Mouse (Mus musculus) liver, embryonic 18 days (tissue): ENCODE results near the gene Nfib. TPM values are rescaled to one million over a fixed set of nuclear protein-coding genes. Genes with fewer than 3 reads are reported as not detected.

Source experiments
- polyA plus RNA-seq: library from polyadenylated mRNA; depleted of rRNA; stranded (reverse); fragments of >200 nt; gene quantifications from 2 replicates; pipeline ENCODE4 v1.2.3, GENCODE M21; 2012; rRNA removed

The Nfib gene
- polyA plus RNA-seq, result 4.1 TPM in 2 replicates

DNA sequence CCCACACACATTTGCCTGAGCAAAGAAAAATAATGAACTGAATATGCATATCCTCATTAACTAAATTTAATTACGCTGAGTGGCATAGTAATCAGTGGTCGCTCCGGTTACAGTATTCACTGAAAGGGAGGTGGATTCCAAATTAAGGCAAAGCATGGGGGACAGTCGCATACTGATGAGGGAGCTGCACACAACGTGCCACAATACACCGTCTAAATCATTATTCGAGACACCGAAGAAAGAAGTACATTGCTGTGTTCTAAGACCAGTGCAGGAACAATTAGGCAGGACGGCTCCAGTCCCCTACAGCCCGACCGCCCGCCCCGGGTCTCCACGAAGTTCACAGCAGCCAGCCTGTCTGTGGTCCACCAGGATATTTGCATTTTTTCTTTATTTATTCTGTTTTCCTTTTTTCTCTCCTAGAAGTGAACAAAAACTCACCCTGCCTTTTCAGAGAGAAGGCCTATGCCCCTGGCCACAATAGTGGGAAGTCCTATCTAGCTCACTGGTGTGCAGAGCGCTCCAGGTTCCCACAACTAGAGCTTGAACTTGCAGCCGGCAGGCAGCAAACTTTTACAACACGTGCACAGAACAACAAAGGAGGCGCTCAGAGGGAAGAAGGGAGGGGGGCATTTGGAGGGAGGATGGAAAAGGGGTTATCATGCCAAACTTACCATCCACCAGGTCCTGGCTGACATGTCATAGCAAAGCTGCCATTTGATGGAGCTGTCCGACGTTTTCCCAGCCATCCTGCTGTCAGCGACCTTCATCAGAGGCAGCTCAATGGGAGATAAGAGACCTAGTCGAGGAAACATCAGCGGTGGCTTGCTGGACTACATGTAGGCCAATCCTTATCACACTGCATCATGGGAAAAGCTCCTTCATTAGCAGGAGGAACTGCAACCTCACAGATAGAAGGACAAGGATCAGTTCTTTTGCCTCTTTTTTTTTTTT lies at the start of gene Nfib:
Nfib (minus strand) TSS at position 910 of the 954 bp plus-strand sequence.

Other genes starting within 250 kb of the Nfib start
- 1.9 and 2.1 TPM in 2 replicates for gene Zdhhc21, start 154.2 kb upstream of the Nfib start, polyA plus RNA-seq
- not detected in 2 replicates for gene Cer1, start 179.4 kb upstream of the Nfib start, polyA plus RNA-seq